Mouse (Mus musculus): ENCODE data around the gene Il27ra. TPM values are rescaled to one million over a fixed set of nuclear protein-coding genes. Genes with fewer than 3 reads are reported as not detected.

Gene Il27ra
- total RNA-seq (2021): 1 to 10 TPM; 4.0 to 4.2 TPM

DNA sequence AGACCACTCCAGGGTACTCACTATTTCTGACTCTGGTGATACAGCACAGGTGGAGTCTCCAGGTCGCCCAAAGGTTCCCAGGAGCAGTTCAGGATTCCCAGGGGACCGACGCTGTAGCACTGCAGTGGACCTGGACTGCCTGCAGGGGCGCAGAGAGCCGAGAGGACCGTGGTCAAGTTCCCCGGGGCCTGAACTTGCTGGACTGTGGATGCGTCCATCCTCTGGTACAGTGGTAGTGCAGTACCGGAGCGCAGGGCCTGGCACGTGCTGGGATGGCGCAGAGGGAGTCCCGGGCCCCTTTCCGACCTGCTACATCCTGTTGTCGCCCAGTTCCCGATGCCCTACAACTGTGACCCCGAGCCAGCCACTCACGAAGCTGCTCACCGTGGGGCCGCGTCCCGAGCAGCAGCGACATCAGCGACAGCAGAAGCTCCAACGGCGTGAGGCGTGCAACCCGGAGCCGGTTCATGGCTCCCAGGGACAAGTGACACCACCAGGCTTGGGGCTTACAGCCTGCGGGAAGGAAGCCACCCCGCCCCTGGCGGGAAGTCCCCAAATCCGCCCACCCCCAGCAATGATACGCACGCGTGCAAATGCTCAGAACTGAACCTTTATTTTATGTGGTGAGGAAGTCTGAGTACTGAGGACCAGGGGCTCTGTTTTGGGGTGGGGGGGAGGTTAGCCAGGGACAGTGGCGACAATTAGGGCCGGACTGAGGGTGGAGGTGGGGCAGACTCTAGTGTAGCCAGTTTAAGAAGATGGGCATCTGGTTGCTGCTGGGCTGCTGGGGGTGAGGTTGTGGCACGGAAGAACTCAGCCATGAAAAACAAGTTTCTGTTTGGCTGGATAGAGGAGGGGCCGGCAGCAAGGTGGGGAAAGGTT, at the start of gene Il27ra:
TSS of gene Il27ra (minus strand) at position 524 of the 882 bp plus-strand sequence.
- DNase-seq (ENCODE audit: low spot score): peak; percentile 54
- intact Hi-C loops (cut with DNase I): loop anchor here (2.0 to 5.0 kb wide), 3 partner anchors 22 to 140 kb away; partner anchors contain the start of genes Dcaf15 and Gm10643

DNA sequence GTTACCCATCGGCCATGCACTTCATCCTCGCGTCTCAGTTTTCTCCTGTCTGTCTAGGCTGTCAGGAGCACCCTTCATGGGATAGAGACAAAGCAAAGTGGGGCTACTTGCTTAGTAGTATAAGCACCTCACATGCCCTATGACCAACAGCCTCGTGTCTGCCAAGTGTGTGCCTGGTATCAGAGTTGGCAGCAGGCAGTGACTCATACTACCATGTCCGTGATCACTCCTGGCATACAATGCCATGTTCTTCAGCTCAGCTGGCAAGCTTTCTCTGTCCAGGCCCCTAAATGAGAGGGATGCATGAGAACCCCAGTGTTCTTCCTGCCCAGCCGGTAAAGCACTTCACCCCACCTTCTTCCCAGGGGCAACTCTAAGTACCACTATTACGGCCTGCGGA, 48.2 kb upstream of the Il27ra start:
- no peak for DNase-seq (ENCODE audit: low spot score)
- intact Hi-C loops (cut with DNase I): no loop called here

DNA sequence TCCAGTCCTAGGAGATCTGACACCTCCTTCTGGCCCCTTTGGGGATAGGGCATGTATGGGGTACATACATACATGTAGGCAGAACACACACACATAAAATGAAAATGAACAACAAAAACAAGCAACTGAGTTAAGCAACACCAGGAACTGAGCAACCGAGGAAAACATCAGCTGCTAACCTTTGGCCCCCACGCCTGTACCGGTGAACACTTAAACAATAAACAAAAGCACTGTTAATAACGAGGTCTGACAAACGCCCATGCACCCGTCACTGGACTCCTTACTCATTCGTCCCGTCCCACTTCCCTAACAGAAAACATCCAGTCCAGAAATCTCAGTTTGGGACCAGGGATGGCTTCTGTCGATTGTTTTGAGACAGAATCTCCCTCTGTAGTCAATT, 46.9 kb upstream of the Il27ra start:
- intact Hi-C loops (cut with DNase I): no loop called here

DNA sequence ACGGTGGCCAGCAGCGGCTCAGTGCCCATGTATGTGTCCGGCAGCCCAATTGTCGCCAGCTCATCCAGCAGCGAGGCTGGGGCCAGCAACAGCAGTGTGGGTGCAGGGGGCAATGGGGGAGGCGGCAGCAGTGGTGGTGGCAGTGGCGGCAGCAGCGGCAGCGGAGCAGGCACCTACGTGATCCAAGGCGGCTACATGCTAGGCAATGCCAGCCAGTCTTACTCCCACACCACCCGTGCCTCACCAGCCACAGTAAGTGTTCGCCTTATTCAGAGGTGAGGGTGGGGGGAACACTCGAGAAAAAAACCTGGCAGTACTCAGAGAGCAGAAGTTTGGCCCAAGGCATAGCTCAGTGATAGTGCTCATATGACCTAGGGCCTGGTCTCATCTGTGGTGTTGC, 45.4 kb upstream of the Il27ra start:
- intact Hi-C loops (cut with DNase I): no loop called here
- no peak for DNase-seq (ENCODE audit: low spot score)

More for the DNA sequence above, 46.9 kb upstream of the Il27ra start:
- DNase-seq (ENCODE audit: low spot score): no peak

DNA sequence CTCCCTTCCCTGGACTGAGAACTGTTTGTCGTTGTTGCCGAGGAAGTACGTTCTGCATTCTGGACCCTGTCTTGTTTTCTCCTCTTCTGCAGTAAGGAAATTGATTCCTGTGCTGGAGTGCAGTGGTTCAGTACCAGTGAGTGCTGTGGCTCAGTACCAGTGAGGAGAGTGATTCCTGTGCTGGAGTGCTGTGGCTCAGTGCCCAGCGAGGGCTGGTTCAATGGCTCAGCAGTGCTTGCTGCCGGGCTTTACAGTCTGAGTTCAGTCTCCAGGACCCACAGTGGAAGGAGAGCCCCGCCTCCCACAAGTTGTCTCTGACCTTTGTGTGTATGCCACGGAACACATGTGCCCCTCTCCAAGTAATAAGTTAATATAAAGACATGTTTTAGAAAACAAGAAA, 44.8 kb upstream of the Il27ra start:
- DNase-seq (ENCODE audit: low spot score): no peak
- intact Hi-C loops (cut with DNase I): no loop called here

DNA sequence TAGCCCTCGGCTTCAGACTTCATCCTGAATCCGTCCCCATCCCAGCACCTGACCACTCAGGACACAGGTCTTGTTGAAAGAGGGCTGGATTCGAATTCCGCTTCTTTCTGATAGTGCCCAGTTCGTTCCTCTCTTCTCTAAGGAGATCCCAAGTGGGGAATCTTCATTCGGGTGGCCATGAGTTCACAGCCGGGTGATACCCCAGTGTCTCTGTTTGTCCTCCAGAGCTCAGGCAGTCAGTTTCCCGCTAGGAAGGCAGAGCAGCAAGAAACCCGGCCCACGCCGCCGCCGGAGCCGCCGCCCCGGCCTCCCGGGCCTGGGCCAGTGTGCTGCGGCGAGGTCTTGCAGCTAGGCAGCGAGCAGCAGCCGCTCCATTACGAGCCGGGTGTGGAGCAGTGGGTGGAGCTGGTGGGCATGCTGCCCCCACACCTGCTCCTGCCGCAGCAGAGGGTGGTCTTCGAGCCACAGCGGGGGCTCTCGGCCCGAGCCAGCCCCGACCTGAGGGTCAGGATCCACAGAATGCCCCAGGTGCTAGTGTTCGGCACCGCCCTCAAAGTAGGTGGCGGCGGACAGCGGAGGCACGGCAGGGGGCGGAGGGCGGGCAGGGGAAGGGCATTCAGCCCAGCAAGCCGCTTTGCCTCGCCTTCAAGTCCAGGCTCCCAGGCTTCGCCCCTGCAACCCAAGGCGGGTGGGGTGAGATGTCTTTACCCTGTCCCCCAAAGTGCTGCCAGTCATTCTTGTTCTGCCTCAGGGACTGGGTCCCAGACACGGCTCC, 42.1 kb upstream of the Il27ra start:
- DNase-seq (ENCODE audit: low spot score): no peak
- intact Hi-C loops (cut with DNase I): no loop called here

DNA sequence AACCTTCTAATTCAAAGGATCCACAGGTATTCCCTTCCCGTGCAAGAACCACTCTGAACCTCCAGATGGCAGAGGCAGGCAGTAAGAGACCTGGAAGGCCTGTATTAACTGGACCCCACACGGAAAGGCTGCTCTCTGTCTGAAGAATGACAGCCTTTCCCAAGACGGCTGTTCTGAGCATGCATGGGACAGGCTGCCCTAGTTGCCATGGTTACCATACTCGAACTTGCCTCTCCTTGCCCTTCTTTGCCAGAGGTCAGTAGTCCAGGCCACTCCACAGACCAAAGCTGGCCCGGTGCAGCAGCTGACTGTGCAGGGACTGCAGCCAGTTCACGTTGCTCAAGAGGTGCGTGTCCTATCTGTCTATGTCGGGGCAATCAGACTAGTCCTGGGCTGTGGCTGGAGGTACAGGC, 41.4 kb upstream of the Il27ra start:
- DNase-seq (ENCODE audit: low spot score): no peak
- intact Hi-C loops (cut with DNase I): no loop called here

DNA sequence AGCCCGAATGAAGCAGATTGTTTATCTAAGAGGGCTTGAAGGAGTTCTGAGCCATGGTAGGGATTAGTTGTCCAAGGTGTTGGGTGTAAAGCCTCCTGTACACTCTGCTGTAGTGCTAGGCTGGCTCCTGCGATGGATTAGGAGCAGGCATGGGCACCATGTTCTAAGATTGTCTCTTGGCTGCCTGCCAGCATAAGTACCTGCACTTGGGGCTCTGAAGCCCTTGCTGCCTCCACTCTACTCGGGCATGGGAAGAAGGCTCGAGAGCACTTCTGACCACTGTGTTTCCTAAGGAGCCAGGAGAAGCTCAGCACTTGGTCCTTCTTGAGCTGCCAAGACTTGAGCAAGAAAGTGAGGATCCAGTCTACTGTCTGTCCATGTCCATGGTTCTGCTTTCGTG, 36.8 kb upstream of the Il27ra start:
- DNase-seq (ENCODE audit: low spot score): no peak
- intact Hi-C loops (cut with DNase I): no loop called here

DNA sequence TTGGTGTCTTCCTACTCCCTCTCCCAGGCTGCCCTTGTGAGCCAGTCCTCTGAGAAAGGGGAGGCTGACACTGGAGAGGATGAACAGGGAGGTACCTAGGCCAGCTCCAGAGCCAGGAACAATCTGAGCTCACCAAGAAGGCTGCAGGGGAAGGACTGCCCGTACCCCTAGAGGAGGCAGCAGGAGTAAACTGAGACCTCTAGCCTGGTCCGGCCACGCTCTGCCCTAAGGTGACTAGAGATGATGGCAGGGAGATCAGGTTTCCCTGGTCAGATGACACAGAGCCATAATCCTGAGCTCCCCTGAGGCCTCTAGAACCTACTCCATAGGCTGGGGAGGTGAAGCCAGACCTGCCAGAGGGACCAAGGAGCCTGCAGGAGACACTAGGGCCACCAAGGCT, 34.5 kb upstream of the Il27ra start:
- no peak for DNase-seq (ENCODE audit: low spot score)
- intact Hi-C loops (cut with DNase I): no loop called here

DNA sequence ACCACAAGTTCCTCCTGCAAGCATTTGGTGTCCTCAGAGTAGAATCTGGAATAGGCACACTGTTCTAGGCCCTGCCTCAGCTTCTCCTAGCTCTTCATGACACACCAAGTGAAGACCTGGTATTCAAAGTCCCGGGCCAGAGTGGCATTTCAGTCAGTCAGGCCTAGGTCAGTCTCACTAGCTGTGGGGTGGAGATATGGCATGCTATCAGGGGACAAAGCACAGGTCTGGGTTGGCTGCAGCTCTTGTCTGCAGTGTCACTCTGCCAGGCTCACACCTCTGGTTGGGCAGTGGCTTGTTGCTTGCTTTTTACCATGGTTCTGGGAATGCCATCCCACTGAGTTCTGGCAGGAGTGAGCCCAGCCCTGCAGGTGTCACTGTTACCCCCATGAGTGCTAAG, 34.0 kb upstream of the Il27ra start:
- intact Hi-C loops (cut with DNase I): no loop called here
- no peak for DNase-seq (ENCODE audit: low spot score)

DNA sequence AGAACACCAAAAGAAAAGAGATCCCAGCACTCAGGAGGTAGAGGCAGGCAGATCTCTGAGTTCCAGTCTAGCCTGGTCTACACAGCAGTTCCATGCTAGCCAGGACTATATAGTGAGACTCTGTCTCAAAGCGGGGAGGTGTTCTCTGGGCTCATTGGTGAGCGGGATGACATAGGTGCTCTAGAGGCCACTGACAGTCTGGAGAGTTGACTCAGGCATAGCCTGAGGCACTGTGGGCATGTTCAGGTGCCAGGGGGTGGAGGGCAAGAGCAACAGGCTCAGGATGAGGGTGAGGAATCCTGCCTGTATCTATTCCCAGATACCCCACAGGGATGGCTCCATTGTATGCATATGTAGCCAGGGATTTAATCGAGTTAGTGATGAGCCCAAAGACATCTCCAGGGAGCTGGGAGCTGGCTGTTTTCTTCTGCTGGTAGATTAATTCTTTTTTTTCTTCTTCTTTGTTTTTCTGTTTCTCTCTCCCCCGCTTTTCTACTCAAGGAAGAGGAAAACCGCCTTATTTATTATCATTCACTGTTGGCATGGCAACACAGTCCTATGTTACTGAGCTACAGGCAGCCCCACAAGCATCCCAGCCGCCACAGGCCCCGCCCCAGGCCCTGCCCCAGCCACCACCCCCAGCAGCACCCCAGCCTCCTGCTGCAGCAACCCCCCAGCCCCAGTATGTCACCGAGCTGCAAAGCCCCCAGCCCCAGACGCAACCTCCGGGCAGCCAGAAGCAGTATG, 31.0 kb upstream of the Il27ra start:
- intact Hi-C loops (cut with DNase I): loop anchor here (5.0 kb wide), 1 partner anchor 61 kb away; the partner anchor contains the start of gene 2210011C24Rik

DNA sequence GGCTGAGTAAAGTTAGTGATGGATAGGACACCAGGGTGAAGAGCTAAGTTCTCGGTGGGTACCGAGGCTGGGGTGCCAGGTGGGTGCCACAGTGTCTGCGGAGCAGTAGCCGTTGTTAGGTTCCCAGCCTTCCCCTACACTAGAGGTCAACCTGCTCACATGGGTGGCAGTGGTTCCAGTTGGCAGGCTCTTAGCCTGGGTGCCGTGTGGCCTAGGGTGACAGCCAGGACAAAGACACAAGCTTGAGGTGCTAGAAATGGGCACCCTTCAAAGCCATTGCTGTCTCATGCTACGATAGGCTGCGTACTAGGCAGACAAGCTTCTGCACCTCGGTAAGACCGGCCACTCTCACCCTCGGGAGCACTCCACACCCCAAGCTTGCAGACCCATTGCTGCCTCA, 29.9 kb upstream of the Il27ra start:
- intact Hi-C loops (cut with DNase I): loop anchor here (5.0 kb wide), 1 partner anchor 60 kb away; the partner anchor contains the start of gene 2210011C24Rik
- no peak for DNase-seq (ENCODE audit: low spot score)

More for the DNA sequence above, 31.0 kb upstream of the Il27ra start:
- no peak for DNase-seq (ENCODE audit: low spot score)

DNA sequence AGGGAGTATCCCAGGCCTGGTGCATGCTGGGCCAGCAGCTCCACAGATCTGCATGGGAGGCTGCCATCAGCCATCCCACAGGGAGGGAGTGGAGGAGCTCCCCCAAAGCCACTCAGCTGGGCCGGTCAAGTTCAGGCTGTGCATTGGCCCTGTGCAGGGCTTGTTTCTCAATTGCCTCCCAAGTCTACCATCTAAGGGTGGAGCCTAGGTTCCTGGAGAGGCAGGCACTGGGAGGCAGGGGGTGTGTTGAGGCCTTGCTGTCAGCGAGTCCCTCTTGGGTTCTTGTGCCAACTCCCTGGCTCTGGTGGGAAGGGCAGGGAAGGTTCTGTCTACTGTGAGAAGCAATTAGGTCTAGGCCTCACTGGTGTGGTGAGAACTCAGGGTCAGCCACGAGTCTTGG, 29.5 kb upstream of the Il27ra start:
- intact Hi-C loops (cut with DNase I): loop anchor here (2.0 to 5.0 kb wide), 2 partner anchors 31 to 60 kb away; partner anchors contain the start of gene 2210011C24Rik
- DNase-seq (ENCODE audit: low spot score): no peak

DNA sequence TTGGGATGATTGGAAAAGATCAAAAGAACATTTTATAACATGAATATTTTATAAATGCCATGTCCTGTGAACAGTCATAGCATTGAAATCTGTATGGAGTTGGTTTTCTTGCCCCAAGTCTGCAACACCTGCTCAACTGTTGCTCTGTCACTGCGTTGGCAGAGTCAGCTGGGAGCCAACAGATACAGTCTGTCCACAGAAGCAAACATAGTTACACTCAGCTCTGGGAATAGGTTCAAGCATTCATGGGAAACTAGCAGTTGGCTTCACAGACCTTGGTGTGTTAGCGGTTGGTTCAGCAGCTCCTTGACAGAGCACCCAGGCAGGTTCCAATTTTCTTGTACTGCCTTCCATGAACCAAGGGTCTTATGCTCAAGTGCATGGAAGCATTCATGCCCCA, 28.3 kb upstream of the Il27ra start:
- DNase-seq (ENCODE audit: low spot score): no peak
- intact Hi-C loops (cut with DNase I): loop anchor here (2.0 to 5.0 kb wide), 2 partner anchors 32 to 58 kb away; partner anchors contain the start of gene 2210011C24Rik

DNA sequence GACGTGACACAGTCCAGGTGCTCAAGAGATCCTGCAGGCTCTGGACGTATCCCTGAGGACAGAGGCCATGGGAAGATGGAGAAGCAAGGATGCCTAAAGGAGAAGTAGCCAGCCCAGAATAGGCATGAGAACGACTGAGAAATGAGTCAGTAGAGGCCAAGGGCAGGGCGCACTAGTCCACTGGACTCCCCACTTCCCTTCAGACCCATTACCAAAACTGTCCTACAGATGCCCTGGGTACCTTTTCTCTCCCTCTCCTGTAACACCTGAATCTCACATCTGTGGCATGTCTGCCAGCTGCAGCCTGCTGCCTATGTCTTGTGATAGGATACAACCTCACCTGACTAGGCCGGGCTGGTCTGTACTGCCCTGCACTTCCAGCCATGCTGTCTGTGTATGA, 27.9 kb upstream of the Il27ra start:
- intact Hi-C loops (cut with DNase I): loop anchor here (2.0 to 5.0 kb wide), 2 partner anchors 33 to 58 kb away; partner anchors contain the start of gene 2210011C24Rik
- DNase-seq (ENCODE audit: low spot score): no peak

DNA sequence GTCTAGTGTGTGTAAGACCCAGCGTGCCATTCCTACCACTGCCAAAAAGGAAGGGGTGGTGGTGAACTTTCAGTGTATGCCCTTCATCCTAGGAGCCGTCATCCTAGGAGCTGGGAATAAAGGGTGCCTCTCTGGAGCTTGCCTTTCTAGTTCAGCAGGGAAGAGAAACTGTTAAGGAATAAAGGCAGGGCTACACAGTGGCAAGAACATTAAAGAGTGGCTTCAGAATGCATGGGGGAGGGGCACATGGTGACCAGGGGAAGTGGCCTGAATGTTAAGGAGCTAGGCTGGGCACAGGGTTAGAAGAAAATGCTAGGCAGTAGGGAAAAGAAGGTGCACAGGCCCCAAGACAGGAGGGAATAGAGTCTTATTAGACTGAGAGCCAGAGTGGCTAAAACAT, 27.4 kb upstream of the Il27ra start:
- no peak for DNase-seq (ENCODE audit: low spot score)
- intact Hi-C loops (cut with DNase I): loop anchor here (2.0 to 5.0 kb wide), 3 partner anchors 33 to 78 kb away; partner anchors contain the start of genes 2210011C24Rik, 4930432K21Rik and Cc2d1a

DNA sequence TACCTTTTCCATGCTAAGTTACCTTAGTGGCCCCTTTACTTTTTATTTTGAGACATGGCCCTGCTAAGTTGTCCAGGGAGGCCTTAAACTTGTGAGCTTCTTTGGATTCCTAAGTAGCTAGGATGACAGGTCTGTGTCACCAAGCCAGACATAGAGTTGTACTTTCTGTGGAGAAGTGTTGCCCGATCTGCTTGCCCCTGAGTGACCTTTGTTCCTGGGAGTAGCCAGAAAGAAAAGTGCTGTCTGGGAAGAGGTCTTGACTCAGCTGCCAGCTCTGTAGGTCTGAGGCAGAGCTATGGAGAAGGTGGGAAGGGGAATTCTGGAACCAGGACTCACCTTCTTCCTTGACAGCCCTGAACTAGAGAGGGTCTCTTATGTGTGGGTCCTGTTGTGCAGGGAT, 26.8 kb upstream of the Il27ra start:
- no peak for DNase-seq (ENCODE audit: low spot score)
- intact Hi-C loops (cut with DNase I): loop anchor here (5.0 kb wide), 1 partner anchor 78 kb away; the partner anchor contains the start of genes 4930432K21Rik and Cc2d1a

DNA sequence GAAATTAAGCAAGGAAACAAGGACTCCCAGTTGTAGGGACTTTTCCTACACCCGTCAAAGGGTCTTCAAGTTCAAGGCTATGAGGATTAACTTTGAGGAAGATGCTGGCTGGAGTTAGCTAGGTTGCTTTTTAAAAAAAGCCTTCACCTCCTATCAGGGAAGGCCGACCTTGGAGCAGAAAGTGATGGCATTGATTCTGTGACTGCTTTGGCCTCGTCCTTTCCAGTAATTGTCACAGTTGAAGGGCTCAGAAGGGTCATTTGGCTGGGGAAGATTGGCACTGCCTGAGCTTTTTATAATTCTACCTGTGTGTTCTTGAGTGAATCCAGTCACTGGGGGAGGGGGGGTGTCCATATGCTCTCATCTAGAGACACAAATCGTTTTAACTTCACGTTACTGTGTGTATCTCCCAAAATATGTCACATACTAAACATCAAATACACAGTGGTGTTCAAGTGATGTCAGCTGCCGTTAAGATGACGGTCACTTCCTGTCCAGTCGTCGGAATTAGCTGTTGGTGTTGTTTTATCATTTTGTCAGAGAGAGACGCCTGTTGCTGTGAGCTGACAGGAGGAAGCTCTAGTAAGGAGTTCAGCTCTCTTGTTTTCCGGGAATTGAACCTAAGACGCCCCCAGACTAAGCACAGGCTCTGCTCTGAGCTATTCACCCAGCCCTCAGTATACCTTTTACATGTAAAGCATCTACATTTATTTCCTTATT, 26.1 kb upstream of the Il27ra start:
- intact Hi-C loops (cut with DNase I): loop anchor here (5.0 kb wide), 1 partner anchor 79 kb away; the partner anchor contains the start of genes 4930432K21Rik and Cc2d1a
- no peak for DNase-seq (ENCODE audit: low spot score)

DNA sequence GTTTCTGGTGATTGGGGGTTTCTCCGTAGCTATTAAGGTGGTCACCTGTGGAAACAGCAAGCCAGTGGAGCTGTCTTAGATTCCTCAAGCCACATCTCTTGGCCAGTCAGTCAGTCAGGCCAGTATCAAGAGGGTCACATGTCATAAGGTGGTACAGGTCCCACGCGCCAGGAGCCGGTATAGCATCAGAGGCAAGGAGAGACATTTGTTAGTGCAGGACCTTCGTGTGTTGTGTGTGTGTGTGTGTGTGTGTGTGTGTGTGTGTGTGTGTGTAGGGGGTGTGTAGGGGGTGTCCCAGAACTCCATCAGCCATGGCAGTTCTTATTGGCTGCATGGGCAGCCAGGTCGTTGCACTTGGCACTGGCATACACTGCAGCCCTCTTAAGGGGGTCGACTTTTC, 25.5 kb upstream of the Il27ra start:
- intact Hi-C loops (cut with DNase I): loop anchor here (5.0 kb wide), 1 partner anchor 79 kb away; the partner anchor contains the start of genes 4930432K21Rik and Cc2d1a

More for the DNA sequence above, 25.5 kb upstream of the Il27ra start:
- DNase-seq (ENCODE audit: low spot score): no peak
